Mouse (Mus musculus) megakaryocyte progenitor cell, adult 5-6 weeks (primary cell): ENCODE results near the gene Mphosph8. TPM values are rescaled to one million over a fixed set of nuclear protein-coding genes. Genes with fewer than 3 reads are reported as not detected.

Experiments used
- total RNA-seq, 2 experiments: library from RNA; stranded (forward) in 1 of 2; stranded (reverse) in 1 of 2; fragments of 157-497, 149-512 nt in 1 of 2; fragments of 200-1000 nt in 1 of 2; gene quantifications; 2 replicates each; pipeline versions ENCODE4 v1.2.3 to v1.2.4; 2015 to 2017

Mphosph8 gene
- total RNA-seq, 2 experiments from 2014 or later: 25.0 to 51.4 TPM

Other genes with a start within 250 kb of the Mphosph8 start
- gene Cenpj, start 92.8 kb upstream of the Mphosph8 start, total RNA-seq (2015): 25.9 TPM in 2 replicates
- gene Cenpj, start 92.8 kb upstream of the Mphosph8 start, total RNA-seq (2017): 19.3 and 37.5 TPM in 2 replicates
- 32.5 and 36.2 TPM in 2 replicates for gene Parp4, start 92.6 kb upstream of the Mphosph8 start, total RNA-seq (2015)
- gene Parp4, start 92.6 kb upstream of the Mphosph8 start, total RNA-seq (2017): 5.7 and 6.2 TPM in 2 replicates
- 49.9 and 53.3 TPM in 2 replicates for gene Pspc1, start 110.1 kb downstream of the Mphosph8 start, total RNA-seq (2015)
- gene Pspc1, start 110.1 kb downstream of the Mphosph8 start, total RNA-seq (2017): 119 and 174 TPM in 2 replicates
- gene Zmym5, start 143.5 kb downstream of the Mphosph8 start, total RNA-seq (2015): 22.1 and 27.1 TPM in 2 replicates
- gene Zmym5, start 143.5 kb downstream of the Mphosph8 start, total RNA-seq (2017): 14.5 and 19.8 TPM in 2 replicates
- gene Zmym2, start 218.4 kb downstream of the Mphosph8 start, total RNA-seq (2015): 68.5 and 70.2 TPM in 2 replicates
- 23.9 and 45.6 TPM in 2 replicates for gene Zmym2, start 218.4 kb downstream of the Mphosph8 start, total RNA-seq (2017)